Mouse (Mus musculus) MEL (cell line): ENCODE results near the gene Pycr1.

Experiments
- CTCF ChIP-seq, 3 experiments: IDR thresholded peaks in 2 of 3; conservative IDR thresholded peaks in 1 of 3; 2 replicates each; pipeline ENCODE4 v1.5.1; 2011 to 2012; ENCODE audit warnings: low read length in 3 of 3, low read depth in 2 of 3, mild to moderate bottlenecking in 2 of 3, improper control_type of control experiment in 1 of 3, inconsistent platforms in 1 of 3, mixed read lengths in 1 of 3, moderate library complexity in 1 of 3; ENCODE audit not compliant: control insufficient read depth in 1 of 3, insufficient read depth in 1 of 3, poor library complexity in 1 of 3, severe bottlenecking in 1 of 3
- KAT2A ChIP-seq: conservative IDR thresholded peaks from 2 replicates; pipeline ENCODE4 v1.6.1; 2012; ENCODE audit warnings: low read depth, low read length, improper control_type of control experiment, inconsistent platforms
- MAZ ChIP-seq: IDR thresholded peaks from 2 replicates; pipeline ENCODE4 v1.6.1; 2012; ENCODE audit warnings: low read depth, mild to moderate bottlenecking, inconsistent platforms, low read length, improper control_type of control experiment
- POLR2A ChIP-seq, 2 experiments: IDR thresholded peaks; 2 replicates each; pipeline ENCODE4 v1.6.1; 2011 to 2012; ENCODE audit warnings: low read length in 2 of 2, mild to moderate bottlenecking in 2 of 2, control low read depth in 1 of 2, improper control_type of control experiment in 1 of 2, low read depth in 1 of 2, moderate library complexity in 1 of 2; ENCODE audit not compliant: control insufficient read depth in 1 of 2, insufficient read depth in 1 of 2, poor library complexity in 1 of 2
- POLR2AphosphoS2 ChIP-seq: IDR thresholded peaks from 2 replicates; pipeline ENCODE4 v1.6.1; 2011; ENCODE audit warnings: low read length, improper control_type of control experiment
- RAD21 ChIP-seq: IDR thresholded peaks from 2 replicates; pipeline ENCODE4 v1.6.1; 2011; ENCODE audit warnings: mild to moderate bottlenecking, low read depth, low read length, improper control_type of control experiment
- TBP ChIP-seq: IDR thresholded peaks from 2 replicates; pipeline ENCODE4 v1.8.0; 2011; ENCODE audit warnings: low read depth, low read length, improper control_type of control experiment
- TCF12 ChIP-seq: IDR thresholded peaks from 2 replicates; pipeline ENCODE4 v1.6.1; 2014; ENCODE audit warnings: low read depth, mild to moderate bottlenecking, inconsistent platforms, low read length, improper control_type of control experiment, moderate library complexity
- USF1 ChIP-seq: IDR thresholded peaks from 2 replicates; pipeline ENCODE4 v1.6.1; 2014; ENCODE audit warnings: low read depth, mild to moderate bottlenecking, inconsistent platforms, low read length, improper control_type of control experiment, moderate library complexity
- USF2 ChIP-seq, 2 experiments: IDR thresholded peaks; 2 replicates each; pipeline ENCODE4 v1.6.1; 2011 to 2012; ENCODE audit warnings: improper control_type of control experiment in 2 of 2, low read length in 2 of 2, borderline replicate concordance in 1 of 2, inconsistent platforms in 1 of 2, low read depth in 1 of 2, mild to moderate bottlenecking in 1 of 2; ENCODE audit not compliant: insufficient read depth in 1 of 2

DNA sequence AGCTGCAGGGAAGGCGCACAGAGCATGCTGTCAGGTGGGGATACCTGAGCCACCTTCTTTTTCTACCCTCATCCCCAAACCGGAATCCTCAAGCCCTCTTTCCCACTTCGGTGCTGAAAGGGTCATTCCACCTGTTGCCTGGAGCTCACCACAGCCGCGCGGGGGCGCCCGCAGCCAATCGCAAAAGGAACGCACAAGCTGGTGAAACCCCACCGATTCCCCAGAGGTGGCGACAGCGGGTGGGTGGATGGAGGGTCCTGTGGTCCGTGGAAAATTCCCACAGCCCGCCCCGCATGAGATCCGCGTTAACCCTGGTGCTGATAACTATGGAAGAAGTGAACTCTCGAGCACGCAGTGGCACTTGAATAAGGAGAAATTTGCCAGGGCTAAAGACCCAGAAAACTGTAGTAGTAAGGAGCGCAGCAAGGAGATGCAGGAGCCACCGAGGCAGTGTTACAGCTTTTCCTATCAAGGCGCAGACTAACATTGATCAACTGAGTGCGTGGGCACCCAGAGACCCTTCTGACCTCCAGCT, 15.4 kb upstream of the Pycr1 start:
- no peak for TF ChIP-seq RAD21
- TF ChIP-seq MAZ: no peak
- no peak for TF ChIP-seq POLR2A (IDR thresholded peaks at IDR 0.05; ENCODE audit: control insufficient read depth in 1 of 2, insufficient read depth in 1 of 2, low read depth in 1 of 2, low read length in 2 of 2, poor library complexity in 1 of 2)
- no peak for TF ChIP-seq CTCF (IDR thresholded peaks at IDR 0.05 in 2 of 3, conservative IDR thresholded peaks at IDR 0.05 in 1 of 3; ENCODE audit: control insufficient read depth in 1 of 3, insufficient read depth in 1 of 3, low read depth in 2 of 3, low read length in 3 of 3, poor library complexity in 1 of 3, severe bottlenecking in 1 of 3)
- no peak for TF ChIP-seq USF1
- no peak for TF ChIP-seq TBP
- no peak for TF ChIP-seq TCF12
- no peak for TF ChIP-seq KAT2A
- TF ChIP-seq POLR2AphosphoS2: no peak
- TF ChIP-seq USF2 (IDR thresholded peaks at IDR 0.05; ENCODE audit: borderline replicate concordance in 1 of 2, insufficient read depth in 1 of 2, low read depth in 1 of 2, low read length in 2 of 2): no peak
